Mouse (Mus musculus): ENCODE data around the gene Rhox1.
"Not testable (repeated sequence)": the region's sequence is repeated elsewhere in the genome, so short reads cannot be mapped to it uniquely, and the experiment has no call there.

The Rhox1 gene

DNA sequence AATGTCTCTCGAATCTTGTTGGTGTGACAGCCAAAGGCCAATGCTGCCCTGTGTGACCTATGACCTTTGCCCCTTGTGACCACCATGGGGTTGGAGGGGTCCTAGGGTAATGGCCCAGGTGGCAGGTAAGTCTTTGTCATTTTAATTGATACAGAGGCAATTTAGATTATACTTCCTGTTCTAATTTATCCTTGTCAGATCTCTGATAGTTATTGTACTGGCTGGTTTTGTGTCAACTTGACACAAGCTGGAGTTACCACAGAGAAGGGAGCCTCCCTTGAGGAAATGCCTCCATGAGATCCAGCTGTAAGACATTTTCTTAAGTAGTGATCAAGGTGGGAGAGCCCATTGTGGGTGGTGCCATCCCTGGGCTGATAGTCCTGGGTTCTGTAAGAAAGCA lies at the start of gene Rhox1:
Rhox1 (minus strand) TSS at position 101 of the 400 bp plus-strand sequence.
- DNase-seq (ENCODE audit: low spot score in 2 of 2): not testable (repeated sequence)

GRCm38 (mm10) chrX:37265038-37265437 lies 43.0 kb upstream of the Rhox1 start, which contains the start of gene Rhox4a:
TSS of gene Rhox4a (plus strand) at chrX:37265338.
- not testable (repeated sequence) for DNase-seq (ENCODE audit: low spot score in 2 of 2)

GRCm38 (mm10) chrX:37249619-37250018 lies 27.6 kb upstream of the Rhox1 start, which contains the start of gene Rhox3a:
TSS of gene Rhox3a (plus strand) at chrX:37249919.
- not testable (repeated sequence) for DNase-seq (ENCODE audit: low spot score in 2 of 2)

- DNase-seq (ENCODE audit: low spot score in 2 of 2): not testable (repeated sequence)
Observed at GRCm38 (mm10) chrX:37244676-37245075, 22.6 kb upstream of the Rhox1 start, which contains the start of gene Rhox2a. TSS of gene Rhox2a (plus strand) at chrX:37244976.

DNA sequence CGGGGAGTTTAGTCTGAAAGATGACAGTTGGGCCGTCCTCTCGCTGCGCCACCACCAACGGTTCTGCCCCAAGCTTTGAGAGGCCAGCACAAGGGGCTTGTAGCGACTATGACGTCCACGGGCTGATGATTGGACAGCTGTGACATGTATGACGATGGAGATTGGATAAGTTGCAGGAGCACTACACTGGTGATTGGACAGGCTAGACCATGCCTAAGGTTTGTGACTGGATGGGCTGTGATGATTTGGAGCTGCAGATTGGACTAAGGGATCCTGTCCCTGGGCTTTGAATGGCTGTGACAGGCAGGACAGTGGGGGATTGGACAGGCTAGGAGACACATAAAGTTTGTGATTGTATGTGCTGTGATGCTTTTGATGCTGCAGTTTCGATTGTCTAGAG lies 11.1 kb downstream of the Rhox1 start, which contains the start of gene Gm9:
Gm9 (minus strand) TSS at position 101 of the 400 bp plus-strand sequence.
- no peak for DNase-seq (ENCODE audit: low spot score in 2 of 2)

DNA sequence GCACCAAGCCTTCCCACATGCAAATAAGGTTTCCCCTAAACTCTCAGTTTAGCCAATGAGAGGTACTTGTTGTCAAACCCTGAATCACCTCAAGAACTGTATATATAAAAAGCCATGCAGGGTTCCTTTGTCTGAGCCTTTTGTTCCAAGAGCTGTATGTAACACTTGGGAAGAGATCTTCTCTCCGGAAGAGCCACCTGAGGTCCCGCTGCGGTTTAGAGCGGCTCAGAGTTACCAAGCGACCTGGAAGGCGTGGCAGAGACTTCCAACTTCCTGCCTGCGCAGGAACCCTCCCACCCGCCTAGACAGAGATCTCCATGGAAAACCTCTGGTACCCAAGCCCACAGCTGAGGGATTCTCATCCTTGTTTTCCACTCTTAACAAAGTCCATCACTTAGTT lies 23.4 kb downstream of the Rhox1 start:
- no peak for DNase-seq (ENCODE audit: low spot score in 2 of 2)

- no peak for DNase-seq (ENCODE audit: low spot score in 2 of 2)
Observed at GRCm38 (mm10) chrX:37191744-37192379, 30.2 kb downstream of the Rhox1 start.

GRCm38 (mm10) chrX:37191105-37191743 lies 30.8 kb downstream of the Rhox1 start, which contains the start of the genes Ndufa1 and Rnf113a1:
TSS of gene Ndufa1 (minus strand) at chrX:37191163.
TSS of gene Rnf113a1 (plus strand) at chrX:37191245.
- DNase-seq (ENCODE audit: low spot score in 2 of 2): peak; percentile 71 to 73

- DNase-seq (ENCODE audit: low spot score in 2 of 2): no peak
Observed at GRCm38 (mm10) chrX:37190755-37191104, 31.3 kb downstream of the Rhox1 start.

- DNase-seq (ENCODE audit: low spot score in 2 of 2): not testable (repeated sequence)
Observed at GRCm38 (mm10) chrX:37184401-37184800, 37.7 kb downstream of the Rhox1 start.

DNA sequence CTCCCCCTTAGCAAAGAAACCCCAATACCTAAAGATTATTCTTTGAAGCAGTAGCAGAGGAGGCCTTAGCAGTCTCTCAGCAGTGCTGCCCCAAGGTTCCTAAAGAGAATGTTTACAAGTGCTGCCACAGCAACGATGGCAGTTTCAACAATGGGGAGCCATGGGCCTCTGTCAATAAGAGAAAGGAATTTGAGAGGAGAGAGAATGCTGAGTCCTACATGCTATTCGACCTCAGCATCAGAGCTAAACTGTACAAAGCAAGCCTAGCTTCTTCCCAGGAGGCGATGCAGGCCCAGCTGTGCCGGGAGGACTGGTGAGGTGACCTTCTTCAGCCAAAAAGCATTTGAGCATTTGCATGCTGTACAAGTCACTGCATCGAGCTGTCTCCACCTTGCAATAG lies 53.3 kb downstream of the Rhox1 start, which contains the start of gene Akap14:
Akap14 (minus strand) TSS at position 101 of the 400 bp plus-strand sequence.
- DNase-seq (ENCODE audit: low spot score in 2 of 2): no peak

DNA sequence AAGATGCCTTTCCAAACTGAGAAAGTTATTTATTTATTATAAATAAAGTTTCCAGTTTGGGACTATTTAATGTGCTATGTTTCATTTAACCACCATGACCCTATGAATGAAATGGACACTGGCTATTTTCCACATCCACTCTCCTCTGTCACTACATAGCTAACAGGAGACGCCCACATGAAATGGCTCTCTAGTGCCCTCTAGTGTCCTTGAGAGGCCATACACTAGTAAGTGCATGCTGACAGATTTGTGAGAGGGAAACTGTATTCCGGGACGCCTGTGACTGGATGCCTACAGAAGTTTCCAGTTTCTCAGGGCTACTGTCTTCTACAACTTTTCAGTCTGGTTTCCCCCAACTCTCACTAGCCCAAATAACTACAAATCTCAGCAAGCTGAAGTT lies 55.0 kb downstream of the Rhox1 start:
- no peak for DNase-seq (ENCODE audit: low spot score in 2 of 2)

Measured in right cerebral cortex, postnatal 36 days (tissue).